Mouse (Mus musculus): ENCODE data around the gene Lsm14a.

Gene Lsm14a

DNA sequence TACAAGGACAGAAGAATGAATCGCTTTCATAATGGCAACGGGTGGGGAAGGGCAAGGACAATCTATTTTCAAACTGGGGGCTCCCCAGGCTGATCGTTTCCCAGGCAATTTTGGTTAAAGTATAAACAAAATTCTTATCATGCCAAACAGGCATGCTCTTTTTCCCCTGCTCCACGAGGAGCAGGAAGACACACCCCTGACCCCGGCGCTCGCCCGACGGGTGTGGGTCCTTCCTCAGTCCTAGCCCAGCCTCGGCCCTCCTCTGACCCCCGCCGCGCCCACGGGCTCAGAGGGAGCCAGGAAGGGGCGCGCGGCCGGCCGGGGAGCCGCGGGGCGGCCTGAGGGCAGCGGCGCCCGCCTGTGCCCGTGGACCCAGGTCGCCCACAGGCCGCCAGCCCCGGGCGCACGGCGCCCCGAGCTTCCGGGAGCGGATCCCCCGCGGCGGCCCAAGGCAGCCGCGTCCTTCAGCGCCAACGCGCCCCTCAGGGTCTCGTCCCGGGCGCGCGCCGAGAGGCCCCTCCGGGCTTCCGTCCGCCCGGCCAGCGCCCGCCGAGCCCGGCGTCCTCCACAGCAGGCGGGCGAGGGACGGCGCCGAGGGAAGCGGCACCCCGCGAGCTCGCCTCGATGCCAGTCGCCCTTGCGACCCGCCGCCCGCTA lies 80.2 kb downstream of the Lsm14a start:
- DNase-seq (ENCODE audit: low read depth, low spot score), result peak; percentile 31

DNA sequence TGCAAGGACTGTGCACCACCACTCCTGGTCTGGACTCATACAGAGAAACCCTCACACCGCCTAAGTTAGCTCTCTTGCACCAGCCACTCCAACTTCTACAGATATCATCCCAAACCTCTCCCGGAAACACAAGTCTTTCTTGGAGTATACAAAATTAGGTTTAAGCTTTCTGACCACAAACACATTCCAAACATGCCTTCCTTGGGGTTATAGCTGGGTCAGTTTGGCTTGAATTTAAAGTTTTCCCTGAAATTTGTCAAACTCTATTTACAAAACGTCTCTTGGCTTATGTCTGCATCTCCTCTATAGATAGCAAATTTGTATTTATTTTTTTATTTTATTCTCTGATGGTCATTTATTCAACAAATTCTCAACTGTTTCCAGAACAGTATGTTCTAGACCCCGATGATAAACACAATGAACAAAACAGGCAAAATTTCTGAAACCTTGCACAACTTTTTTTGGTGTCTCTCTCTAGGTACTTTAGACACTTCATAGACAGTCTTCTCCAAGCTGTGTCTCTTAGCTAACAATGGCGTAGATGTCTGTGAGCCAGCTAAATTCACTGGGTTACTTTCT lies 83.8 kb downstream of the Lsm14a start:
- DNase-seq (ENCODE audit: low read depth, low spot score), result no peak

DNA sequence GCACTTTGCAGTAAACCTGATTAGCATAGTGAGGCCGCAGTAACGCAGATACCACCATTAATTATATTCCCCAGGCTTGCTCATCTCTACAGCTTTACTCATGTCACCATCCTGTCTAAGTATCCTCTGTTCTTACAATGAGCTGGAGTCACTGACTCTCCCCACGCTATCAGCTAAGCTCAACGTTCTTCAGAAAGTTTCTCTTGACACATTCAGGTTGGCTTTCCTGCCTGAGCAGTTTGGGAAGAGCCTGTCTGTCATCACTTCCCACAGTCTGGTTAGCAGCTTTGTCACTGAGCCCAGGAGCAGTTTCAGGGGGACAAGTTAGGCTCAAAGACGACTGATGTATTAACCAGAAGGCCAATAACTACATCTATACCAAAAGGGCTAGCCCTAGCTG lies 84.5 kb downstream of the Lsm14a start:
- DNase-seq (ENCODE audit: low read depth, low spot score), result no peak

DNA sequence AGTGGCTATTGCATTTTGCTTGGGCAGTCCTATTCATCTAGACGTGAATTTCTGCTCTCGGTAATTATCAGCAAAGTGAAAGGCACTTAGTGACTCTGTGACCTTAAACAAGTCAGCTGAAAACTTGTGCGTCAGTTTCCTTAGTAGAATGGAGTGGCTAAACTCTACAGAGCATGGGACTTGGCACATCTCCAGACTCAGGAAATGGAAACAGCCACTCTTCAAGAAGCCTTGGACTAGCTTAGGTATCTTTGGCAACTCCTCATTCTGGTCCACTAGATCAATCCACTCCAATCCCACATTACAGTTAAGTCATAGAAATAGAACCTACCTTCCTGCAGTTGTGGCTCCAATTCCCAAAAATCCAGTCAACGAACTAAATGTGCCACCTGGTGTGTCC lies 87.7 kb downstream of the Lsm14a start:
- no peak for DNase-seq (ENCODE audit: low read depth, low spot score)

DNA sequence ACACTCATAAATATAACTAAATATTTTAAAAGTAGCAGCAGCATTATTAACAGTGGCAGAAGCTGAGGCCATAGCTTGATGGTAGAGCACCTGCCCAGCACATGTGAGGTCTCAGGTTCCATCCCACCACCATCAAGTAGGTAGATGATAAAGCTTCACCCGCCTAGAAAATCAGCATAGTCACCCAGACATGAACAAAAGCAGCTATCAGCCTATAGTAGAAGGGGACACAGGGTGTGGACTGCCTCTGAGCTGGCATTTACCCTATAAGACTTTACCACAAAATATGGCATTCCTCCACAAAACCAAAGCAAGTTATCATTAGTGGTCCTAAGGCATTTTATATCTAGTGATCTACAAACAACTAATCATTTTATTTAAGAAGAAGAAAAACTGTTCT lies 90.5 kb downstream of the Lsm14a start:
- no peak for DNase-seq (ENCODE audit: low read depth, low spot score)

DNA sequence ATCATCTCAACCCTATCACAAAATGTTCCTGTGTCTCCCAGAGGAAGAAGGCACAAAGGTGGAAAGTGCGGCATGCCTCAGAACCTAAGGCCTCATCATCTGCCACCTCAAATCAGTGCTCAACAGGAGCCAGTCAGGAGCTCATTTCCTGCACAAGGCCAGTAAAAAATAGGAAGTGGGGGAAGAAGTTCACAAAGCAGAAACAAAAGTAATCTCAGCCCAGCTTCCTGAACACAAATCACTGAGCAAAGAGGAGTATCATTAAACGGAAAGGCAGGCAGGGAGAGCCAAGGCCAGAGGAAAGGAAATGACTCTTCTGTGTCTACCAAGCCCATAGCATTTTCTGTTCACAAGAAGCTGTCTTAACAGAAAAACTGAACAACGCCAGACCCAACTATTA lies 91.2 kb downstream of the Lsm14a start:
- no peak for DNase-seq (ENCODE audit: low read depth, low spot score)

DNA sequence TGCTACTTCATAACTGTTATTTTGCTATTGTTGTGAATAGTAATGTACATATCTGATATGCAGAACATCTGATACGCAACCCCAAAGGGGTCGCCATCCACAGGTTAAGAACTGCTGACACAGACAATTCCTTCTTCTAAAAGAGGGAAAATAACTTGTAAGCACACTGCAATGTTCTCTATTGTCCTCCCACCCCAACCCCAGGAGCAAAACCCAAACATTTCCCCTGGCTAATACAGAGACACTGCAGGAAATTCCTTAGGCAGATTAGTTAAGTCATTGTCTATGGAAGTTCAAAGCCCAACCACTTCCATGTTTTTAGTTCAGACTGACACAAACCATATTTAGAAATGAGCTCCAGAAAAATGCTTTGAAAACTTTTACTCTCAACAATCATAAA lies 94.3 kb downstream of the Lsm14a start:
- no peak for DNase-seq (ENCODE audit: low read depth, low spot score)

DNA sequence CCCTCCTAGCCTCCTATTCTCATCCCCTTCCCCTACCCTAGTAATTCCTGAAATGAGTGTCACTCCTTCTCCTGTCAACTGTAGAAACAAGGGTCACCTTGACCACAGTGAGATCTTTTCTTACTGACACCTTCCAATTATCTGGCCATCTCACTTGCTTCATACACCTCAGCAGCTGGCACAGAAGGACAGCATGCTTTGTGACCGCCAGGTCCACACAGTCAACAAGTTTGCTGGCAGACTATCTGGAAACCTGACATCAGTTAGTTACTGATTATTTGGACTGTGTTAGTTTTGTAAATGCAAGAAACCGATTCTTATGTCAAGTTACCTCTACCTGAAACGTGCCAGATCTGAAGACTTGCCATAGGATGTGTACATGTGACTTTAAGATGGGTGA lies 97.0 kb downstream of the Lsm14a start:
- no peak for DNase-seq (ENCODE audit: low read depth, low spot score)
